Mouse (Mus musculus): ENCODE measurements around the gene Adck1.

- no peak for TF ChIP-seq CTCF (conservative IDR thresholded peaks at IDR 0.05 in 1 of 2, IDR thresholded peaks at IDR 0.05 in 1 of 2; ENCODE audit: low read depth in 2 of 2, low read length in 2 of 2)
- TF ChIP-seq USF1 (IDR thresholded peaks at IDR 0.05; ENCODE audit: low read depth, low read length) = no peak
- TF ChIP-seq JUND (conservative IDR thresholded peaks at IDR 0.05; ENCODE audit: low read depth, low read length) = no peak
- TF ChIP-seq GABPA (IDR thresholded peaks at IDR 0.05; ENCODE audit: insufficient replicate concordance, low read depth, low read length) = no peak
- TF ChIP-seq TCF12 (IDR thresholded peaks at IDR 0.05; ENCODE audit: low read depth, low read length) = peak; percentile 49; the same call in 1 of the 2 replicates
- no peak for TF ChIP-seq MEF2A (IDR thresholded peaks at IDR 0.05; ENCODE audit: borderline replicate concordance, low read depth, low read length)
- no peak for TF ChIP-seq POLR2A (IDR thresholded peaks at IDR 0.05; ENCODE audit: low read depth, low read length)
- TF ChIP-seq POLR2AphosphoS2 (IDR thresholded peaks at IDR 0.05; ENCODE audit: low read depth, low read length) = no peak
These were observed 112.5 kb downstream of the Adck1 start for GRCm38 (mm10) chr12:88472832-88473231.

All from CH12.LX (cell line).